Mouse (Mus musculus) monocyte, adult 5-6 weeks (primary cell): ENCODE measurements around the gene Tle6. TPM values are rescaled to one million over a fixed set of nuclear protein-coding genes. Genes with fewer than 3 reads are reported as not detected.
A peak's percentile ranks its signal among the peaks of the same experiment; 100 is the strongest.
"Not testable (repeated sequence)": the region's sequence is repeated elsewhere in the genome, so short reads cannot be mapped to it uniquely, and the experiment has no call there.

Experiments used
- ATAC-seq: fragments of 153-309, 156-312 bp; replicated peaks from 2 replicates; pipeline ENCODE4 v1.8.0; 2017; ENCODE audit warnings: mild to moderate bottlenecking; ENCODE audit not compliant: low TSS enrichment, insufficient number of reproducible peaks, severe bottlenecking, poor library complexity, low FRiP score
- total RNA-seq: library from RNA; stranded (forward); fragments of 200-1000, 200-491, 200-594 nt; gene quantifications from 3 replicates; pipeline ENCODE4 v1.2.3, GENCODE M21; 2017

Tle6 gene
- not detected in 3 replicates for total RNA-seq

DNA sequence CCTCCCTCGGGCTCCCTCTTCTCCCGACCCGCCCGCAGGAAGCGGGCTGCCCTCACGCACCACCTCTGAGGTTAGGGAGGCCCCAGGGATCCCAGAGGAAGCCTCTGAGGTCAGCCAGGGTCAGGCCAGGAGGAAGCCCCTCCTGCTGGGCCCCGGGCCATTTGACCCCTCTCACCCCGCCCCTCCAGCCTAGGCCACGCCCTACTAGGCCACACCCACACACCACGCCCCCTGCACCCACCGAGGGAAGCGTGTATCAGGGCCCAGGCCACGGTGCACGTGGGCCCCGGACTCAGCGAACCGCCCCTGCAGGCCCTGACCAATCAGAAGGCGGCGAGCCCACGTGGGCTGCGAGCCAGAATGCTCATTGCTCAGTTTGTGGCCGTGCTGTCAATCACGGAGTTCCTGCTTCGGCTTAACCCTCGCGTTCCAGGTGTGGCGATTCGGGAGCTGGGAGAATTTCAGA, at the start of gene Tle6:
Gene Tle6, minus strand, starts transcription at position 336 of the 466 bp plus-strand sequence.
- ATAC-seq = peak; percentile 52

DNA sequence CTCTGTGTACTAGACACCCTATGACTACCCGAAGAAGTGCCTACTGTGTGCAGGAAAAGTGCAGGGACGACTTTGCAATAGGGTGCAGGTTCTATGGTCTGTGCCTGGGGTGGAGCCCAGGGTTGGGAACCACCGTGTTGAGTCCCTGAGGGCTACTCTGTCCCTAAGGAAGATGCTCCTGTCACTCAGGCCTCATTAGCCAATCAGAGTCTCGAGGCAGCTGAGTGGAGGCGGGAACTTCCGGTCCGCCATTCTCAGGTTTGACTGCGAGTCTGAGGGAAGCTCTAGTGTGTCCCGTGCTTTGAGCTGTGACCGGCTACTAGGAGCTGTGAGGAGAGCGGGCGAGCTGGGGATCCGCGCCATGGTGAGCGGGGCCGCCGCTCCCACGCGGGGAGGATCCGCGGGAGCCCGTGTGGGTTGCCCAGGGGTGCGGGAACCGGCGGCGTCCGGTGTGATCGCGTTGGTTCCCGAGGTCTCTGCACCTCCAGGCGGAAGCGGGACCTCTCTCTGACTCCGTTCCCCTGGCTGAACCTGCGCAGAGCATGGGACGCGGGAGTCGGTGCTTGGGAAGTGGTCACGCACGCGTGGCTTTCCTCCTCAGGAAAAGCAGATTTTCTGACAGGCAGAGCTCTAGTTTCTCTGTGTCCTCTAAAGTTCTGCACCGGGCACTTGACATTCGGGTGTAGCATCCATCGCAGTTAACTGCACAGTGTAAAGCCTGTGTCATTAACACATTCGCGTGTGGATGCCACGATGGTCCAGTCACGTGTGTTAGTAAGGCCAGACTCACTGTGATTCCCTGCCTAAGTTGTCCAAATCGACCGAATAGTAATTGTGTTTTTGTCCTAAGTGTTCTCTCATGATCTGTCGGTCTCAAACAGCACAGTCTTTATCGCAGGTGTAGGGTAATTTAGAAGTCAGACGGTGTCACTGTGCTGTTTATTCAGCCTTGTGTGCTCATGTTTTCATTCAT, 48.2 kb upstream of the Tle6 start, which contains the start of gene Gm10778:
Gene Gm10778, plus strand, starts transcription at position 257 of the 973 bp plus-strand sequence.
- ATAC-seq = peak; percentile 92

DNA sequence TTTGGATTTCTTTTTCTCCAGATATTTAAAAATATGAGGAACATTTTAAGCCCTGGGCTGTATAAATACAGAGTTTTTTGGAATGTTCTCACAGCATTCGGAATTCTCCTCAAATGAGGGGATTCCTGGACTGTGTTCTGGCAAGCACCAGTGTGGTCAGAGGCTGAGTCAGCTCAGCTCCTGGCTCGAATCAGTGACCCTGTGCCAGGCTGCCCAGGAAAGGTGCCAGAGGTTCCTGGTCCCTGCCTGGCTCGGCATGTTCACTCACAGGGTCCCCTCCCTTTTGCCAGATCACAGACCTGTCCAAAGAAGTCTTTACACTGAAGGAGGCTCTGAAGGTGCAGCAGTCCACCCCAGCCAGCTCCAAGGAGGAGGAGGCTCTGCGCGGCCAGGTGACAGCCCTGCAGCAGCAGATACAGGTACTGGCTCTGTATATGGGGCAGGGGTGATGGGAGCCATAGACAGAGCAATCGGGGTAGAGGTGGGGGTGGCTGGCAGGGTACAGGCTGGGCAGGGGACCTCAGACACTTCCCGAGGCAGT, 45.2 kb upstream of the Tle6 start:
- ATAC-seq = no peak

DNA sequence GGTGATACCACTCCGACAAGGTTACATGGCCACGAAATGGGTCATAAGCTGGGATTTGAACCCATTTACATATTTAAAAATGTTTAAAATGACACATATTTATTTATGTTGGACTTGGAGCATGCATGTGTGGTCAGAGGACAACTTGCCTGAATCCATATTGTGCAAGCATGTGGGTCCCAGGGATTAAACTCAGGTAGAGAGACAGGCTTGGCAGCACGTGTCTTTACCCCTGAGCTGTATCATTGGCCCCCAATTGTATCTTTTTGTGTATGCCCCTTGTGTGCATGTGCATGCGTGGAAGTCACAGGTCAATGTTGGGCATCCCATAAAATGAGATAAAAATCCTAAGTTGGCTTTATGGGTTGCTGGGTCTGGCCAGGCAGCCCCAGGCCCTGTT, 44.5 kb upstream of the Tle6 start:
- no peak for ATAC-seq

DNA sequence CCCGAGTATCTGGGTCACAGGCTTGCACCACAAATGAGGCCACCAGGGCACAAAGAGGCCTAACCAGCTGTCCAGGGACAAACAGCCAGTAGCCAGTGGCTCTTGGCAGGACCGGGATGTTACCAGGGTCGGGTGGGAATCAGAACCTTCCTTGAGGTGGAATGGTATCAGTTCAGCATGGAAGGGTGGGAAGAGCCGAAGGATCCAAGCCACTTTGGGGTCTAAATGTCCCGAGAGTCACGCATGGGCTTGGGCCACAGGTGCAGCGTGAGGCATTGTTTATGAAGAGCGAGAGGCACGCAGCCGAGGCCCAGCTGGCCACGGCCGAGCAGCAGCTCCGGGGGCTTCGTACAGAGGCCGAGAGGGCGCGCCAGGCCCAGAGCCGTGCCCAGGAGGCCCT, 43.8 kb upstream of the Tle6 start:
- ATAC-seq = no peak

DNA sequence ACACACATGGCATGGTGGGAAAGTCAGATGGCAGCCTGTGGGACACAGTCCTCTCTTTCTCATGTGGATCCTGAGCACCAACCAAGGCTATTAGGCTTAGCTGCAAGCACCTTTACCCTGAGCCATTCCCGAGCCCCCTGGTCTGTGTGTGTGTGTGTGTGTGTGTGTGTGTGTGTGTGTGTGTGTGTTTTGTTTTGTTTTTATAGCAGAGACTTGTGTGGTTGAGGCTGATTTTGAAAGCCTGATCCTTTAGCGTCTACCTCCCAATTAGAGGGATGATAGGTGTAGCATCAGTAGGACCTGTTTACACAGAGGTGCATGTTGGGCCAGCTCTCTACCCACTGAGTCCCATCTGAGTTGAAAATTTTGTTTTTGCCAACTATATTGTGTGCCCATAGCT, 43.3 kb upstream of the Tle6 start:
- no peak for ATAC-seq

DNA sequence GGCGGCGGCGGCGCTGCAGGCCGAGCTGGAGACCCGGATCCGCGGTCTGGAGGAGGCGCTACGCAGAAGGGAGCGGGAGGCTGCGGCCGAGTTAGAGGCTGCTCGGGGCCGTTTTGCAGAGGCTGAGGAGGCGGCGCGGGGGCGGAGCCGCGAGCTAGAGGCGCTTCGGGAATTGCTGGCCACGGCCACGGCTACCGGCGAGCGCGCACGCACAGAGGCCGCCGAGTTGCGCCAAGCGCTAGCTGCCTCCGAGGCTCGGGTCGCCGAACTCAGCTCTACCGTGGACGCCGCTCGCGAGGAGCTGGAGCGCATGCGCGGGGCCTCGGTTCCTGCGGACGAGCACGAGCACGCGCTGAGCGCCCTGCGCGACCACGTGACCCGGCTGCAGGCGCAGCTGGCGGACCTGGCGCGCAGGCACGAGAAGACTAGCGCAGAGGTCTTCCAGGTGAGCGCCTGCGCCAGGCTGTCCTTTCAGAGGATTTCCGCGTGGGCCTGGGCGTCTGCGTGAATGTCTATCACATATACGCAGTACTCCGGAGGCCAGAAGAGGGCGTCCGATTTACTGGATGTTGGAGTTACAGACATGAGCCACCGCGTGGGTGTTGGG, 42.7 kb upstream of the Tle6 start:
- peak; percentile 32 for ATAC-seq

DNA sequence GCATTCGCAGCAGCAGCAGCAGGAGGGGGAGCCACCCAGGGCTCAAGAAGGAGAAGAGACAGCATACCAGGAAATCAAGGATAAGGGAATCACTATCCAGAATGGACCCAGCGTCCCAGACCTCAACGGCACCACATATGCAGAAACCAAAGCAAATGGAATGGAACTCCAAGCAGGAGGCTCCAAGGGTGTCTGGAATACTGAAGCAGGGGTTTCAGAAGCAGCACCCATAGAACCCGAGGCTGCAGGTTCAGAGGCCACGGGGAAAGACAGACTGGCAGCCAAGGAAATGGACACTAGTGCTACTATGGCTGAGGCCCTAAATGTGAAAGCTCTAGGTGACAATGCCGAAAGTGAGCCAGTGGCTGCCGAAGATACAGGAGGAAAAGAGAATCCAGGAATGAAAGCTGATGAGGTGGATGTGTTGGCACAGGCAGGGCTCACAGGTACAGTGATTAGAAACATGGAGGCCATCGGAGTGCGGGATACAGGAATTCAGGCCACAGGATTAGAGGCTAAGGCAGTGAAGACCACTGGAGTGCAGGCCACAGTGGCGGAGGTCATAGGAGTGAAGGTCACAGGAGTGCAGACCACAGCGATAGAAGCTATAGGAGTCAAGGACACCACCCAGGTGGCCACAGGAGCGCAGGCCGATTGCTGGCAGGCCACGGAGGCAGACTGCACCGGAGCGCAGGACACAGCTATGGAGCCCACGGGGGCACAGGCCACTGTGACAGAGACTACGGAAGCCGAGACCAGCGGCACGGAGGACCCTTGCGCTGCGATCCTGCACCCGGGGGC, 42.0 kb upstream of the Tle6 start:
- no peak for ATAC-seq

DNA sequence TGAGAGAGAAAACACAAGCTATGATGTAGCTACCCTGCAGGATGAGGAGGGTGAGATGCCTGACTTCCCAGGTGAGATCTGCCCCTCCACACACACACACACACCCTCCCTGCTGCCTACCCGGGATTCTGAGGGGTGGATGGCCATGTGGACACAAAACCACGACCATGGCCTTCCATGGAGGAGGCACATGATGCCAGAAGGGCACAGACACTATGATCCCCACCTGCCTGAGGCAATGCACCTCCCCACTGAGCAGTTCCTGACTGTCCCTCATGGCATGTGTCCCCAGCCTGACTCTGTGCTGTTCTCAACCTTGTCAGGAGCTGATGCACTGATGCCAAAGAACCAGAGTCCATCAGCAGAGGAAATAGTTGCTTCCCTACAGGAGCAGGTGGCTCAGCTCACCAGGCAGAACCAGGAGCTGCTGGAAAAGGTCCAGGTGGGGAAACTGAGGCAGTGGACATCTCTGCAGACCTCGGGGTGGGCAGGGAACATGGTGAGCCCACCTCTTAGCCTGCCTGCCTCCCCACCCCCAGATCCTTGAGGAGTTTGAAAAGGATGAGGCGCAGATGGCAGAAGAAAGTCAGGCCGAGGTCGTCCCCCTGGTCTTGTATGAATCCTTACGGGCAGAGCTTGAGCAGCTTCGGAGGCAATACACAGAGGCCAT, 41.2 kb upstream of the Tle6 start:
- ATAC-seq = no peak

DNA sequence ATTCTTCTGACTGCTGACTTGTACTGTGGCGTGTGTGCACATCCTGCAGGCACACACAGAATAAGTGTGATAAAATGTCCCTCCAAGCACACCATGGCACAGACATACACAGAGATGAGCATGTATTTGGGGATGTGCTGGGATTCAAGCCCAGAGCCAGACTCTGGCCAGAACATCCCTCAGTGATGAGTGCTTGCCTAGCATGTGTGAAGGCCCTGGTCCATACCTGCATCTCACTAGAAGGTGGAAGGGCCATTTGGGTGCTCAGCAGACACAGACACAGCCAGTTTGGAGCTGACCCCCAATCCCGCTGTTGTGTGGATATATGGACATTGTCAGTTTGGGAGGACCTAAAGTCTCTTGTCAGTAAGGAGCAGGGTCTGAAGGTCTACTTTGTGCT, 40.7 kb upstream of the Tle6 start:
- no peak for ATAC-seq

DNA sequence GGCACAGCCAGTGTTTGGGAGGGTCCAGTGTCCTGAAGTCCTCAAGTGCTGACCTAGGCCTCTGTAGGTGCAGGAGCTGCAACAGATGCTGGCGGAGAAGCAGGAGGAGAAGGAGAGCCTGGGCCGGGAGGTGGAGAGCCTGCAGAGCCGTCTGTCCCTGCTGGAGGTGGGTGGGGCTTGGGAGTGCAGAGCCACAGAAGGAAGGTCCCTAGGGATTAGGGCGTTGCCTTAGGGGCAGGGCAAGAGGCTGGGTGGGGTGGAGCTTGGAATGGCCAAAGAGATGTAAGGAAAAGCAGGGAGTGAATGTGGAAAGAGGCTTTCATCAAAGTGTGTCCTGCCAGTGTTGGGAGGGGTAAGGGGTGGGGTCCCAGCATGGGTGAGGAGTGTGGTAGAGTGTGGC, 40.0 kb upstream of the Tle6 start:
- ATAC-seq = not testable (repeated sequence)

DNA sequence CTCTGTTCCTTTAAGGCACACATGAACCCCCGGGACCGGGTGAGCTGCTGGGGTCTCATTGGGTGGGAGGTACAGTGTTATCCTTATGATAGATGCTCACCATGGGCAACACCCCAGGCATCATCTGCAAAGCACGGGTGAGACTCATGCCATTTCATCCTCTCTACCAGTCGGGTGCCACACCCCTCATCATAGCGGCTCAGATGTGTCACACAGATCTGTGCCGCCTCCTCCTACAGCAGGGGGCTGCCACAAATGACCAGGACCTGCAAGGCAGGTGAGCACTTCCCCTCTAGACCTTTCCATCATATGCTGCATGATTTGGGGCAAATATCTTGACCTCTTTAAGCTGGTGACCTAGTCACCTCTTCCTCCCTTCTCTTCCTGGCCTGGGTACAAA, 37.2 kb upstream of the Tle6 start:
- no peak for ATAC-seq

DNA sequence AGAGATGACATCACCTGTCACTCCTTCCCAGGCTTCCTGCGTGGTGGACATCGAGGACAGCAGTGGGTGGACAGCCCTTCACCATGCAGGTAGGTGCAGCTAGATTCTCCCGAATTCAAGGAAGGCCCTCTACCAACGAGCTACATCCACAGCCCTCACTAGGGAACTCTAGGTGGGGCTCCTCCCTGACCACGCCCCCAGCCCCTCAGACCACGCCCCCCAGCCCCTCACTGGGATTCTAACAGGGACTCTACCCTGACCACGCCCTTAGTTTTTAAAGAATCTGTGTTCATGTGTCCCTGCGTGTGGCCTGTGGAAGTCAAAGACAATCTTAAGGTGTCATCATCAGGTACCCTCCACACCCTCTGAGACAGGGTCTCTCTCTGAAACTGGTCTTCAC, 35.5 kb upstream of the Tle6 start:
- ATAC-seq = no peak

DNA sequence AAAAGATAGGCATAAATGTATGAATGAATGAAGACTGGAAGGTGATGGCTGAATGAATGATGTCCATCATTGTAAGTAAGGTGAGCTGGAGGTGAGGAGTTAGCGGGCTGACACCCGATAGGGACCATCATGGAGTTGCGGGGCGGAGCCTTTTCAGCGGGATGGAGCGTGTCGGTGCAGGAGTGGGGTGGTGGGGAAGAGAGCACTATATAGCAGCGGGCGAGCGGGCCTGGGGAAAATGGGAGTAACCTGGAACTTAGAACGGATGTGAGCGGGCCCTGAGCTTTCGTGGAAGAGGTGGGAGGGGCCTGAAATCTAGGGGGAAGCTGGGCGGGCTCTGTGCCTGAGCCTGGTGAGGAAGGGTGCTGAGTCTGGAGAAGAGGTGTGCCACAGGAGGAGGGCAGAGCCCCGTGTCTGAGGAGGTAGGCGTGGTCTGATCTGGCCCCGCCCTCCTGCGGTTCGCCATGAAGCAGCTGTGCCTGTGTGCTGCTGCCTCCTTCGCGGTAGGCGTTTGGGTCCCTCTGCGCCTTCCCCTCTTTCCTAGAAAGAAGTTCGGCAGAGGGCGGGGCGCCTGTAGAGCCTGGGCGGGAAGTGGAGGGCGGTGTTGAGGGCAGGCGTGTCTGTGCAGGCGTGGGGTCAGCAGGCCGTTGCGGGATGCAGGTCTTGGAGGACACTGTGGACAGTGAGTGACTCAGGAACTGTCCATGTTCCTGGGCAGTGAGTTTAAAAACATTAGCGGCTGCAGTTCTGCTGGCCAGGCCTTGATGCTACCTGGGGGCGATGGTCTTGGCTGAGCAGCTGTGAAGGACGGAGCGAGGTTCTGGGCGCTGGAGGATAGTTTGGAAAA, 32.6 kb upstream of the Tle6 start:
- ATAC-seq = peak; percentile 79

DNA sequence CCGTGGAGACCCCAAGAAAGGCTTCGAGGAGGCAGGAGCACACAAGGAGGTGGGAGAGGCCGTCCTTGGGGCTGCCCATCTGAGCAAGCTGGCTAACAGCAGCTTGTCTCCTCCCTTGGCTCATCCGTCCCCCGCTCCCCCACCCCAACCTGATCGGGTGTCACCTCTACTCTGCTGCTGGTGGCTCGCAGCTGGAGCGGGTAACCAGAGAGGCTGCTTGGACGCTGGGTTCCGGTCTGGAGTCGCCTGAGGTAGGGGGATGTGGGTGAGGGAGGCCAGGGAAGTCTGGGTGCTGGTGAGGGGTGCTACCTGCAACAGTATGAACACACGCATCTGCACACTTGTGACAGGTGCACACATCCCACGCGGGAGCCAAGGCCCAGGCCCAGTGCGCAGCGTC, 27.5 kb upstream of the Tle6 start, which contains the start of gene Ankrd24:
Gene Ankrd24, plus strand, starts transcription at position 151 of the 400 bp plus-strand sequence.
- ATAC-seq = no peak

DNA sequence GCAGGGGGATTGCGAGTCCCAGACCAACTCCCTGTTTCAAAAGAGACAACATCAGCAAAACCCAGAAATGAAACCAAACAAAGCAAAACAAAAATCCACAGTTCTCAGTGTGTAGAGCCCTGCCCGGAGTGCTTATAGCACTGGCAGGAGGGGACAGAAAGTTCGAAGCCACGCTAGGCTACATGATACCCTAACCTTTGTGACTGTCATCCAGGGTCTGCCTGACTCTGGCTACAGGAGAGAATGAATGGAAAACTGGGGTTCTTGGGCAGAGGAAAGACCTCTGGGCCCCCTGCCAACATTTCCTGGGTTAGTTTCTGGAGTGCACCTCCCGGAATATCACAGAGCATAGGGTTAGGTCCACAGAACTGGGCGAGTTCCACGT, 27.0 kb upstream of the Tle6 start:
- ATAC-seq = no peak

DNA sequence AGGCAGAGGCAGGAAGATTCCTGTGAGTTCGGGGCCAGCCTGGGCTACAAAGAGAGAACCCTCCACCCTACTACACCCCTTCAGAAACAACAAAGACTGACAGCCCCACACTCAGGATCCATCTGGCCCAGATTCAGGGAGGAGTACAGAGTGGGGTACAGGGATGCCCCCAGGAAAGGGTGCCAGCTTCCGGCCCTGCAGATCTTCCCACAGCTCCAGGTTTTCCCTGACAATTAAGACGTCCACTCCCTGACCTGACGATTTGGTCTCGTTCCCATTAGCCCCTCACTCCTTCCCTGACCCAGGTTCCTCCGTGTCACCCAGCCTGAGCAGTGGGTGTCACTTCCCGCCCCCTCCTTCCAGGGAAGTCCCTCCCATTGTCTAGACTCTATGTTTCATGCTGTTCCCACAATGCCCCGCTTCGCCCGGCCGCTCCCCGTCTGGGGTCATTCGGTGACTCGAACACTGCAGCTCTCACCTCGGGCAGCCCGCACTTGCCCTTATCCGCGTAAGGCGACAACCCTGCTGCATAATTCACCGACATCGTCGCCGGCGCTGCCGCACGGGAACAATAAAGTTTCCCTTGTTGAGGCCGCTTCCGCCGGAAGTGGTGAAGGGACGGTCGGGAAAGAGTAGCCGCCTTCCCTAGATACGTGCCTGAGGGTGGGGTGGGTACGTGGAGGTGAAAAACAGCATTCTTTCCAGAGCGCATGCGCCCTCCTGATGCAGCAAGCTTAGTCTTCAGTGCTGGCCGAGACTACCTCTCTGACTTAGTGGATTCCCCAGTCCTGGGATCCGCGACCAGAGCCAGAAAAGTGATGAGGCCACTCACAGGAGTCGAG, 26.3 kb upstream of the Tle6 start, which contains the start of gene Sirt6:
Gene Sirt6, minus strand, starts transcription at position 804 of the 842 bp plus-strand sequence.
- ATAC-seq = peak; percentile 75
